Comparison of ENCODE assay signal across 8 mouse cellular contexts in genomic region chr2:136891951-136892371, GRCm38 (mm10). TPM values are rescaled to one million over a fixed set of nuclear protein-coding genes. Genes with fewer than 3 reads are reported as not detected.
DNase-seq lines count a peak whose midpoint lies in the region; ATAC-seq and TF ChIP-seq lines count a peak whose summit lies in the region.

No protein-coding gene starts in this region.

- peak; percentile 87 for ATAC-seq in embryonic facial prominence, embryonic 14.5 days (ENCODE audit: low read depth)
- peak; percentile 85 for ATAC-seq in limb, embryonic 13.5 days (ENCODE audit: low FRiP score, low read depth)
- peak; percentile 89 for ATAC-seq in midbrain, embryonic 16.5 days

- intact Hi-C loops in heart, adult 2 months (cut with DNase I), result loop anchor here (2.0 to 5.0 kb wide), 2 partner anchors 225 to 407 kb away; partner anchors contain the start of gene Jag1

- H3K9ac ChIP-seq in embryonic facial prominence, embryonic 14.5 days (ENCODE audit: low read depth, low read length), result peak overlapping the region; percentile 83
- peak overlapping the region; percentile 91 for H3K9ac ChIP-seq in heart, adult 2 months (ENCODE audit: low read depth, low read length)
- peak overlapping the region; percentile 72 for H3K9ac ChIP-seq in limb, embryonic 13.5 days
- peak overlapping the region; percentile 78 for H3K9ac ChIP-seq in midbrain, embryonic 16.5 days (ENCODE audit: low read depth, low read length)

- no peaks in the 10 kb centered on the region for H3K79me2 ChIP-seq in heart, adult 2 months (replicated peaks; ENCODE audit: control insufficient read depth, insufficient read depth, low read length)

- peak; percentile 92 for TF ChIP-seq EP300 in heart, adult 2 months (IDR thresholded peaks at IDR 0.05; ENCODE audit: insufficient read depth, low read depth, low read length)

- H3K36me3 ChIP-seq in embryonic facial prominence, embryonic 14.5 days (ENCODE audit: control insufficient read depth, insufficient read depth, low read length), result no peaks in the 10 kb centered on the region
- H3K36me3 ChIP-seq in heart, adult 2 months (ENCODE audit: control insufficient read depth, insufficient read depth, low read length), result peaks cover 10% of the 10 kb centered on the region
- no peaks in the 10 kb centered on the region for H3K36me3 ChIP-seq in limb, embryonic 13.5 days
- no peaks in the 10 kb centered on the region for H3K36me3 ChIP-seq in midbrain, embryonic 16.5 days (ENCODE audit: control insufficient read depth, insufficient read depth, low read length)

- no peaks in the 10 kb centered on the region for H3K9me3 ChIP-seq in embryonic facial prominence, embryonic 14.5 days (ENCODE audit: control insufficient read depth, low read length)
- no peaks in the 10 kb centered on the region for H3K9me3 ChIP-seq in limb, embryonic 13.5 days
- H3K9me3 ChIP-seq in midbrain, embryonic 16.5 days (replicated peaks; ENCODE audit: control insufficient read depth, low read length, poor library complexity, severe bottlenecking), result no peaks in the 10 kb centered on the region

- TF ChIP-seq POLR2A in heart, adult 2 months (IDR thresholded peaks at IDR 0.05; ENCODE audit: insufficient read depth, low read depth, low read length), result peak; percentile 79

- H3K4me1 ChIP-seq in embryonic facial prominence, embryonic 14.5 days (ENCODE audit: control insufficient read depth, insufficient read depth, low read length), result peaks cover 5% of the 10 kb centered on the region
- H3K4me1 ChIP-seq in heart, adult 2 months (ENCODE audit: control insufficient read depth, insufficient read depth, low read length), result peaks cover 2% of the 10 kb centered on the region
- H3K4me1 ChIP-seq in limb, embryonic 13.5 days, result peaks cover 11% of the 10 kb centered on the region
- peaks cover 19% of the 10 kb centered on the region for H3K4me1 ChIP-seq in midbrain, embryonic 16.5 days (ENCODE audit: control insufficient read depth, insufficient read depth, low read length)

- H3K4me3 ChIP-seq in embryonic facial prominence, embryonic 14.5 days (ENCODE audit: low read depth, low read length), result peak overlapping the region; percentile 81
- H3K4me3 ChIP-seq in heart, adult 2 months, result peak overlapping the region; percentile 62
- peak overlapping the region; percentile 63 for H3K4me3 ChIP-seq in limb, embryonic 13.5 days
- peak overlapping the region; percentile 79 for H3K4me3 ChIP-seq in midbrain, embryonic 16.5 days (ENCODE audit: low read depth, low read length)

- no peaks in the 10 kb centered on the region for H3K27me3 ChIP-seq in embryonic facial prominence, embryonic 14.5 days (replicated peaks; ENCODE audit: control insufficient read depth, insufficient read depth, low read length)
- H3K27me3 ChIP-seq in heart, adult 2 months (ENCODE audit: control insufficient read depth, insufficient read depth, low read length), result no peaks in the 10 kb centered on the region
- H3K27me3 ChIP-seq in limb, embryonic 13.5 days, result no peaks in the 10 kb centered on the region
- H3K27me3 ChIP-seq in midbrain, embryonic 16.5 days (ENCODE audit: control insufficient read depth, insufficient read depth, low read depth, low read length), result no peaks in the 10 kb centered on the region

- no peak for TF ChIP-seq CTCF in heart, adult 2 months (IDR thresholded peaks at IDR 0.05)

- H3K4me2 ChIP-seq in embryonic facial prominence, embryonic 14.5 days (ENCODE audit: low read depth, low read length), result peak overlapping the region; percentile 61
- peak overlapping the region; percentile 56 for H3K4me2 ChIP-seq in limb, embryonic 13.5 days (replicated peaks)
- peak overlapping the region; percentile 54 for H3K4me2 ChIP-seq in midbrain, embryonic 16.5 days (ENCODE audit: low read length)

- DNase-seq in 3T3-L1 (ENCODE audit: low read depth, low spot score), result peak; percentile 99
- peak; percentile 70 to 89 for DNase-seq in adrenal gland, postnatal 4 days (ENCODE audit: low spot score in 2 of 2)
- peak; percentile 99 for DNase-seq in embryonic facial prominence, embryonic 14.5 days (ENCODE audit: low spot score)
- peak; percentile 95 to 97 for DNase-seq in heart, adult 2 months
- peak; percentile 98 for DNase-seq in kidney, adult 8-10 months
- DNase-seq in spleen, postnatal 10 days (ENCODE audit: low spot score in 2 of 2), result peak; percentile 87 to 92

- 0% methylated on average over 23 of the region's 23 CpGs for WGBS in embryonic facial prominence, embryonic 14.5 days
- under 1% methylated on average over 23 of the region's 23 CpGs for WGBS in heart, adult 2 months
- under 1% methylated on average over 23 of the region's 23 CpGs for WGBS in limb, embryonic 13.5 days
- WGBS in midbrain, embryonic 16.5 days, result under 1% methylated on average over 23 of the region's 23 CpGs

- peak overlapping the region; percentile 91 for H3K27ac ChIP-seq in embryonic facial prominence, embryonic 14.5 days (replicated peaks; ENCODE audit: low read depth, low read length)
- peak overlapping the region; percentile 98 for H3K27ac ChIP-seq in heart, adult 2 months
- peak overlapping the region; percentile 62; the same call in 1 of the 2 replicates for H3K27ac ChIP-seq in limb, embryonic 13.5 days
- peak overlapping the region; percentile 98 for H3K27ac ChIP-seq in midbrain, embryonic 16.5 days (ENCODE audit: low read length)

RNA-seq across cellular contexts. Expression of gene AL731706.1, which starts 0.8 kb away (rescaled TPM):
- 10 to 100 TPM in 1 of 2 experiments, 1 to 10 TPM in 1; 9.4 to 12.6 TPM for total RNA-seq in adrenal gland, postnatal 4 days (2021)
- polyA plus RNA-seq in embryonic facial prominence, embryonic 14.5 days (2014; fragmentation: Nextera tagmentation; extraction: Ambion mirVana), result 32.2 and 39.3 TPM in 2 replicates
- 10 to 100 TPM; 32.1 to 36.0 TPM for total RNA-seq in heart, adult 2 months (2021)
- polyA plus RNA-seq in heart, adult 2 months (2012; rRNA removed), result 25.2 and 47.1 TPM in 2 replicates
- 31.1 and 33.7 TPM in 2 replicates for polyA plus RNA-seq in limb, embryonic 13.5 days (2015; fragmentation: Nextera tagmentation; extraction: Ambion mirVana)
- polyA plus RNA-seq in midbrain, embryonic 16.5 days (2015; fragmentation: Nextera tagmentation; extraction: Ambion mirVana), result 16.6 and 17.0 TPM in 2 replicates

RNA-seq across cellular contexts. Expression of gene Mkks, which starts 0.8 kb away (rescaled TPM):
- total RNA-seq in adrenal gland, postnatal 4 days (2021), result 10 to 100 TPM; 13.2 to 18.9 TPM
- polyA plus RNA-seq in embryonic facial prominence, embryonic 14.5 days (2014; fragmentation: Nextera tagmentation; extraction: Ambion mirVana), result 12.3 and 13.8 TPM in 2 replicates
- total RNA-seq in heart, adult 2 months (2021), result 10 to 100 TPM; 29.4 to 44.1 TPM
- 9.3 and 20.0 TPM in 2 replicates for polyA plus RNA-seq in heart, adult 2 months (2012; rRNA removed)
- polyA plus RNA-seq in limb, embryonic 13.5 days (2015; fragmentation: Nextera tagmentation; extraction: Ambion mirVana), result 13.8 and 15.5 TPM in 2 replicates
- 12.1 and 12.8 TPM in 2 replicates for polyA plus RNA-seq in midbrain, embryonic 16.5 days (2015; fragmentation: Nextera tagmentation; extraction: Ambion mirVana)

RNA-seq across cellular contexts. Expression of gene Slx4ip, which starts 0.9 kb away (rescaled TPM):
- total RNA-seq in adrenal gland, postnatal 4 days (2021), result 1 to 10 TPM; 7.4 to 7.6 TPM
- polyA plus RNA-seq in embryonic facial prominence, embryonic 14.5 days (2014; fragmentation: Nextera tagmentation; extraction: Ambion mirVana), result 6.1 and 6.9 TPM in 2 replicates
- 1 to 10 TPM; 1.3 to 1.4 TPM for total RNA-seq in heart, adult 2 months (2021)
- 0.39 and 0.67 TPM in 2 replicates for polyA plus RNA-seq in heart, adult 2 months (2012; rRNA removed)
- polyA plus RNA-seq in limb, embryonic 13.5 days (2015; fragmentation: Nextera tagmentation; extraction: Ambion mirVana), result 7.6 and 9.2 TPM in 2 replicates
- 13.2 and 15.7 TPM in 2 replicates for polyA plus RNA-seq in midbrain, embryonic 16.5 days (2015; fragmentation: Nextera tagmentation; extraction: Ambion mirVana)

RNA-seq across cellular contexts. Expression of gene AL731706.2, which starts 6.5 kb away (rescaled TPM):
- 10 to 100 TPM in 1 of 2 experiments, not detected in 1; 20.2 TPM for total RNA-seq in adrenal gland, postnatal 4 days (2021)
- 31.6 and 48.3 TPM in 2 replicates for polyA plus RNA-seq in embryonic facial prominence, embryonic 14.5 days (2014; fragmentation: Nextera tagmentation; extraction: Ambion mirVana)
- total RNA-seq in heart, adult 2 months (2021), result 10 to 100 TPM; 23.8 to 24.4 TPM
- not detected in 2 replicates for polyA plus RNA-seq in heart, adult 2 months (2012; rRNA removed)
- 32.4 and 39.0 TPM in 2 replicates for polyA plus RNA-seq in limb, embryonic 13.5 days (2015; fragmentation: Nextera tagmentation; extraction: Ambion mirVana)
- 17.8 and 27.2 TPM in 2 replicates for polyA plus RNA-seq in midbrain, embryonic 16.5 days (2015; fragmentation: Nextera tagmentation; extraction: Ambion mirVana)

Comparison
In these comparisons a context has a peak if more than half of its experiments do, and no peak if none do; other contexts are left out.
1. Peak in every context shown above with its lines: DNase-seq, ATAC-seq, H3K4me3 ChIP-seq and H3K27ac ChIP-seq.